Mouse (Mus musculus): ENCODE results near the gene Casz1.

DNA sequence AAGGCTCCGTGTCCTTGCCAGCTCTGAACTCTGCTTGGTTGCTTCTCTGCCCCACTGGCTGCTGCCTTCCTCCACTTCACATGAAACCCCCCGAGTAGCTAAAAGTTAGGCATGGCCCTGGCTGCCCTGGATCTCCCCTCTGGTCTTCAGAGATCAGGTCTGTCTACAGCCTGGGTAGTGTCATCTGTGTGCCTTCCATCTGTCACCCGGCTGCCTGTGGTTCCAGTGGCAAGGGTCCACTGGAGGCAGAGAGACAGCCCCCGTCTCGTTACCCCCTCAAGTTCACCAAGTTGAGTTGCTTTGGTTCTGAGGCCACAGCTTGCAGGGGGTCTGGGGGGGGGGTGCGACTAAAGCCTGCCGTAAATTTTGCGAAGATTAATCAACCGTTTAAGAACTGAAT, 6.5 kb downstream of the Casz1 start:
- TF ChIP-seq CTCF (conservative IDR thresholded peaks at IDR 0.05; ENCODE audit: low read length), result no peak
- TF ChIP-seq NANOG (IDR thresholded peaks at IDR 0.05; ENCODE audit: borderline replicate concordance, low read length), result no peak

Data from E14TG2a.4 (cell line).